Mouse (Mus musculus): ENCODE data around the gene Trex1. TPM values are rescaled to one million over a fixed set of nuclear protein-coding genes. Genes with fewer than 3 reads are reported as not detected.

Trex1 gene
- polyA plus RNA-seq, 1 experiment from 2014 or later: 9.2 TPM

DNA sequence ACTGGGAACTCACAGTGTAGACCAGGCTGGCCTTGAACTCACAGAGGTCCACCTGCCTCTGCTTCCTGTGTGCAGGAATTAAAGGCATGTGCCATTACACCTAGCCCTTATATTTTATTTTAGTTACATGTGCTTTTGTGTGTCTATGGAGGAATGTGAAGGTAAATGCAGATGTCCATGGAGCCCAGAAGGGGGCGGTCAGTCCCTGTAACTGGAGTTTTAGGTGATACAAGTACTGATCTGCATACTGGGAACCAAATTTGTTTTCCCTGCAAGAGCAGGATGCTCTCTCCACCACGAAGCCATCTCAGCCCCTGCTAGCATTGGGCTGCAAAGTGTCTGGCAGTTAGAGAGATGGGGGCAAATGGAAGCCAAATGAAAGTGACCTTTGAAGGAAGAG, 25.4 kb upstream of the Trex1 start:
- Histone ChIP-seq H3K4me3 (no peak overlapping the region), H3K36me3 (peaks cover 5% of the 10 kb centered on the region; the same call in 1 of the 2 replicates), H3K4me1 (replicated peaks) (peaks cover 27% of the 10 kb centered on the region), H3K4me2 (no peak overlapping the region), H3K9ac (no peak overlapping the region), H3K27ac (no peak overlapping the region), H3K27me3 (no peaks in the 10 kb centered on the region), H3K9me3 (replicated peaks) (no peaks in the 10 kb centered on the region)
- no peak for ATAC-seq (replicated peaks; ENCODE audit: insufficient number of reproducible peaks, insufficient read depth, low FRiP score, low read depth)
- 16% methylated on average over 2 of the region's 2 CpGs for WGBS

DNA sequence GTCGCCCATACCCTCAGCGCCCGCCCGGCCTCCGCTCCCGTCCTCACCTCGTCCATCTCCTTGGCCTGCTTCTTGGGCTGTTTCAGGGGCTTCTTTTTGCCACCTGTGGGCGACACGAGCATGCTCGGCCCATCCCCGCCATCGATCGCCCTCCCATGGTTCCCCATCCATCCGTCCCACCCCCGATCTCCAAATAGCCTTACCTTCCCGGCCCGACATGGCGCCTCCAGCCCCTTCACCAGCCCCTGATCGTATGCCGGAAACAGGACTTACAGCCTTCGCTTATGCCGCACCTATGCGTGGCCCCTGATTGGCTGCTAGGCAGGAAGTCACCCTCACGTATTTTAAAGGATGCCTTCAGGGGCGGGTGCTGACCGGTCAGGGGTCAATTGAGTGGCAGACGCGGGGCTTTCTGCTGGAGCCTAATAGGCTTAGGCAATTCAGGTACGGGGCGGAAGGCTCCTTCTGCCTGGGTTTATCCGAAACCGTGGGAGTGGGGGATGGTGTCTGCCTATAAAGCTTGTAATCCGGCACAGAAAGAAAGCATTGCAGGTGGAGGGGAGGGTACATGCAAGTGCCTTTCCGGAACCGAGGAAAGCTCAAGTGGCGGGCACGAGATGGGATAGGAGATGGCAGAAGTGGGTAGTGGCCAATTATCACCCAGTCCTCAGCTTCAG, 22.7 kb upstream of the Trex1 start, which contains the start of the genes Ccdc51 and Tma7:
Ccdc51 (plus strand) TSS at position 370 of the 677 bp plus-strand sequence.
Tma7 (minus strand) TSS at position 464 of the 677 bp plus-strand sequence.
- Histone ChIP-seq H3K4me1 (replicated peaks) (peaks cover 18% of the 10 kb centered on the region), H3K4me2 (peak within 1 kb of the TSS; percentile 75), H3K27me3 (no peaks in the 10 kb centered on the region), H3K4me3 (peak within 1 kb of the TSS; percentile 94), H3K27ac (peak within 1 kb of the TSS; percentile 83), H3K9ac (peak within 1 kb of the TSS; percentile 87), H3K9me3 (replicated peaks) (no peaks in the 10 kb centered on the region), H3K36me3 (peaks cover 17% of the 10 kb centered on the region)
- WGBS: under 1% methylated on average over 37 of the region's 37 CpGs
- ATAC-seq (replicated peaks; ENCODE audit: insufficient number of reproducible peaks, insufficient read depth, low FRiP score, low read depth): peak; percentile 95

DNA sequence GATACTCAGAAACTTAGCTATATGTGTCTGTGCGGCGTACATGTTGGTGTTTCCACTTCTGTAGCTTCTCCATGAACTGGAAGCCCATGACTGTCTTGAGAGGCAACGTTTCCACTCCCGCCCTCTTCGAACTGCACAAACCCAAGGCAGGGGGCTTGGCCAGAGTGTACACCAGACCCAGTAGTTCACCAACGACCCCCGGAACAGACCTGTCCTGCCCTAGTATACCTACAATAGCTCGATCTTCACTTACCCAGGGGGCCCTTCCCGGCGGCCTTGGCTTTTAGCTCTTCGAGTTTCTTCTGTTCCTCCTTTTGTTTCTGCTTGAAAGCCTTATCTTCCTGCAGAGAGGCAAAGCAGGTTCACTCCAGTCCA, 22.2 kb upstream of the Trex1 start:
- no peak for ATAC-seq (replicated peaks; ENCODE audit: insufficient number of reproducible peaks, insufficient read depth, low FRiP score, low read depth)
- 4% methylated on average over 11 of the region's 11 CpGs for WGBS

GRCm38 (mm10) chr9:109080516-109080915, 21.0 kb upstream of the Trex1 start:
- no peak overlapping the region for H3K4me2 ChIP-seq
- peaks cover 17% of the 10 kb centered on the region for H3K4me1 ChIP-seq (replicated peaks)
- H3K4me3 ChIP-seq: no peak overlapping the region
- ATAC-seq (replicated peaks; ENCODE audit: insufficient number of reproducible peaks, insufficient read depth, low FRiP score, low read depth): no peak
- no peak overlapping the region for H3K27ac ChIP-seq
- peaks cover 17% of the 10 kb centered on the region for H3K36me3 ChIP-seq
- 83% methylated on average over 3 of the region's 3 CpGs for WGBS
- H3K9ac ChIP-seq: no peak overlapping the region
- no peaks in the 10 kb centered on the region for H3K27me3 ChIP-seq
- no peaks in the 10 kb centered on the region for H3K9me3 ChIP-seq (replicated peaks)

More for the DNA sequence above, 22.2 kb upstream of the Trex1 start:
- H3K9ac ChIP-seq: peak overlapping the region; percentile 87
- H3K27me3 ChIP-seq: no peaks in the 10 kb centered on the region
- no peaks in the 10 kb centered on the region for H3K9me3 ChIP-seq (replicated peaks)
- H3K4me2 ChIP-seq: peak overlapping the region; percentile 75
- H3K36me3 ChIP-seq: peaks cover 17% of the 10 kb centered on the region
- peaks cover 17% of the 10 kb centered on the region for H3K4me1 ChIP-seq (replicated peaks)
- peak overlapping the region; percentile 83 for H3K27ac ChIP-seq
- H3K4me3 ChIP-seq: peak overlapping the region; percentile 94

DNA sequence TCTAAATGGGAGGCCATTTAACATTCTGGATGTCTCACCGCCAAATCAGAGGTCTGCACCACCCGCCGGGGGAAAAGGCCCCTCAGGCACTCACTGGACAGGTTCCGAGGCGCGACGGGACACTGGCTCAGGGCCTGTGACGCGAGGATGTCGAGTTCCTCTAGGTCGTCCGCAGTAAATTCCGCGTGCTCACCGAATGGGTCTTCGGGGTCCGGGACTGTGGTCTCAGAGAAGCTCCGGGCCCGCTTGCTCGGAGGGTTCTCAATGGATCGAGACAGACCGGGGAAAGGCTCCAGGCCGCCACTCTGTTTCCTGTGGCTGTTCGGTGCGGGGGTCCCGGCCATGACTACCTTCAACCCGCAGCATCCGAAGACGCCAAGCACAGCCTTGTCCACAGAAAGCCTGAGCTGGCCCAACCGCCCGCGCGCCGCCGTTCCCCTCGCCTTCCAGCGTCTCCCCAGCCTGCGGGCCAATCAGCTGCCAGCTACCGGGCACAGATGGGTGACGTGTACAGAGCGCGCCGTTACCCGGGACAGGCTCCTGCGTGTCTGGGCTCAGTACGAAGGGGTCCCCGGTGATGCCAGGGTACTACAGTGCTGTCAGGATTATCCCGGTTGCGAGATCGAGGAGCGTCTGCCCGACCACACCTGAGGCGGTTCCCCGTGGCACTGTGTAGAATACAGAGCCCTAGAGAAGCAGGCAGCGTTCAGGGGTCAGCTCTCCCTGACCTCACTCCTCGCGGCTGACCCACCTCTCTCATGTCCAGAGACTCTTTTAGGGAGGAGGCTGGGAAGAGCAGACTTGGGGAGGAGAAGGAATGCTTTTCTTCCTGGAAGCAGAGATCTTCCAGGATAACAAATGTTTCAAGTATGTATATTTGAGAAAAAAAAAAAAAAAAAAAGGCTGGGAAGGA, 14.4 kb upstream of the Trex1 start, which contains the start of gene Atrip:
Atrip (minus strand) TSS at position 464 of the 913 bp plus-strand sequence.
- H3K4me2 ChIP-seq: peak within 1 kb of the TSS; percentile 91
- H3K27me3 ChIP-seq: no peaks in the 10 kb centered on the region
- peak within 1 kb of the TSS; percentile 69 for H3K27ac ChIP-seq
- H3K4me1 ChIP-seq (replicated peaks): peaks cover 17% of the 10 kb centered on the region
- peak; percentile 96 for ATAC-seq (replicated peaks; ENCODE audit: insufficient number of reproducible peaks, insufficient read depth, low FRiP score, low read depth)
- under 1% methylated on average over 57 of the region's 57 CpGs for WGBS
- H3K9me3 ChIP-seq (replicated peaks): no peaks in the 10 kb centered on the region
- H3K36me3 ChIP-seq: peaks cover 37% of the 10 kb centered on the region
- peak within 1 kb of the TSS; percentile 74 for H3K4me3 ChIP-seq
- H3K9ac ChIP-seq: peak within 1 kb of the TSS; percentile 84

- Histone ChIP-seq H3K36me3 (peaks cover 75% of the 10 kb centered on the region), H3K27me3 (no peaks in the 10 kb centered on the region), H3K9ac (no peak overlapping the region), H3K4me1 (replicated peaks) (peaks cover 7% of the 10 kb centered on the region), H3K4me2 (no peak overlapping the region), H3K9me3 (replicated peaks) (no peaks in the 10 kb centered on the region), H3K27ac (no peak overlapping the region), H3K4me3 (no peak overlapping the region)
- 93% methylated on average over 3 of the region's 3 CpGs for WGBS
- ATAC-seq (replicated peaks; ENCODE audit: insufficient number of reproducible peaks, insufficient read depth, low FRiP score, low read depth): no peak
These were observed 8.7 kb upstream of the Trex1 start for GRCm38 (mm10) chr9:109068095-109068735.

- H3K27ac ChIP-seq: no peak overlapping the region
- peaks cover 36% of the 10 kb centered on the region for H3K36me3 ChIP-seq
- H3K9me3 ChIP-seq (replicated peaks): no peaks in the 10 kb centered on the region
- H3K4me2 ChIP-seq: no peak overlapping the region
- 88% methylated on average over 5 of the region's 5 CpGs for WGBS
- no peak for ATAC-seq (replicated peaks; ENCODE audit: insufficient number of reproducible peaks, insufficient read depth, low FRiP score, low read depth)
- H3K4me3 ChIP-seq: no peak overlapping the region
- H3K9ac ChIP-seq: no peak overlapping the region
- no peaks in the 10 kb centered on the region for H3K27me3 ChIP-seq
- H3K4me1 ChIP-seq (replicated peaks): peaks cover 22% of the 10 kb centered on the region
These were observed 1.4 kb upstream of the Trex1 start for GRCm38 (mm10) chr9:109060898-109061295.

DNA sequence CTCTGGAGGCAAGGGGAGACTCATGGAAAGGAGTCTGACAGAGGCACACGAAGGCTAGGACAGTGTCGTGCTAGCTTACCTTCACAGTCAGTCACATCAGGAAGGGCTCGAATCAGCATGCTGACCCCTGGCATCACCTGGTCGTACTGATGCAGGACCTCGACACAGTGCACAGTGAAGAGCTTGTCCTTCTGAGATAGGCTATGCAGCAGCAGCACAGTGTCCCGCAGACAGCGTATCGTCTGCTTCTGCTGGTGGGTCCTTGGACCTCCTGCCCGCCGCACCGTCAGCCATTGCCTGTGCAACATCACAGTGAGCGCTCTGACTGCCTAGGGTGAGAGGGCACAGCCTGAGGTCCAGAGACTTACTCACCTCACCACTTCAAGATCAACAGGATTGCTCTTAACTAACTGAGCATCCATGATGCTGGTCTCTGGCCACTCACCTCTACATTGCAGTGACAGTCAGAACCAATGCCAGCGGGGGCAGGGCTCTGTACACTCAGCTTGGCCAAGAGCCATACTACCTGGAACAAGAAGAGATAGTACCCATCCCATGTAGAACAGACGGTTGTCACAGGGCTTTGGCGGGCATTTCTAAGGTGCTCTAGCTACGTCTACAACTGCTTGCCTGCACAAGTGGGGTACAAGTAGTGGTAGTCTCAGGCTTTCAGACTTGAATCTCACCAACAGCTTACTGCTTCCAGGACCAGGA, 807 bp upstream of the Trex1 start:
- Histone ChIP-seq H3K27me3 (no peaks in the 10 kb centered on the region), H3K9ac (no peak overlapping the region), H3K27ac (peak overlapping the region; percentile 92; the same call in 1 of the 2 replicates), H3K4me1 (replicated peaks) (peaks cover 25% of the 10 kb centered on the region), H3K4me2 (no peak overlapping the region), H3K4me3 (no peak overlapping the region), H3K9me3 (replicated peaks) (no peaks in the 10 kb centered on the region), H3K36me3 (peaks cover 31% of the 10 kb centered on the region)
- ATAC-seq (replicated peaks; ENCODE audit: insufficient number of reproducible peaks, insufficient read depth, low FRiP score, low read depth): no peak
- 87% methylated on average over 16 of the region's 16 CpGs for WGBS

DNA sequence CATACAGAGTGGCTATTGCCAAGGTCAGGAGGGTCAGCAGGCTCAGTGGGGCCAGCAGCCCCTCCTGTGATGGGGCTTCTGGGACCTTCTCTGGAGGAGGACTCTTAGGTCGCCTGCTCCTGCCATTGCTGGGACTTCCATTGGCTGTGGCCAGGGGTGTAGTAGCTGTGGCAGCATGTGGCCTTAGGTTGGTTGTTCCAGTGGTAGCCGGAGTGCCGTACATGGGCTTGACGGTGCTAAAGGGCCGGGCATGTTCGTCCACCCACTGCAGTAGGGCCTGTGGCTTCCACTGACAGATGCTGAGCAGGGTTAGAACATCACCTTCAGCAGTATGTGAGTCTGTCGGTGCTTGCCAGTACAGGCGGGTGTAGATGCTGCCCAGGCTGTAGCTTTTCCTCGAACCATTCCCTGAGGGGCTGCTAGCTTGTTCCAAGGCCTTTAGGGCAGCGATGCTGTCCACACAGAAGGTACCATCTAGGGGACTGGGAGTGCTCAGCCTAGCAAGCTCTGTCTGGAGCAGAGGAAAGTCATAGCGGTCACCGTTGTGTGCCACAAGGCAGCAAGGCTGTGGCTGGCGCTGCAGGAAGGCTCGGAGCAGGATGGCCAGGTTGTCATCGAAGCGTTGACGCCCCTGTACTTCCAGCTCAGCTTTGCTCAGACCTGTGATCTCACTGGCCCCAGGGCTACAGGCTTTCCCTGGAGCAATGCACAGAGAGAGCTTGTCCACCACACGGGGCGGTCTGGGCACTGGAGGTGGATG, 1.3 kb downstream of the Trex1 start:
- no peak for ATAC-seq (replicated peaks; ENCODE audit: insufficient number of reproducible peaks, insufficient read depth, low FRiP score, low read depth)
- Histone ChIP-seq H3K4me3 (peak overlapping the region; percentile 50), H3K4me2 (peak overlapping the region; percentile 69; the same call in 1 of the 2 replicates), H3K27ac (peak overlapping the region; percentile 92), H3K4me1 (replicated peaks) (peaks cover 36% of the 10 kb centered on the region), H3K9ac (peak overlapping the region; percentile 56; the same call in 1 of the 2 replicates), H3K27me3 (no peaks in the 10 kb centered on the region), H3K9me3 (replicated peaks) (no peaks in the 10 kb centered on the region), H3K36me3 (peaks cover 16% of the 10 kb centered on the region)
- WGBS: 89% methylated on average over 19 of the region's 19 CpGs

- no peak for ATAC-seq (replicated peaks; ENCODE audit: insufficient number of reproducible peaks, insufficient read depth, low FRiP score, low read depth)
- Histone ChIP-seq H3K4me2 (0 out of 2 replicates have a peak overlapping the region, but pooled peaks have one; percentile 69), H3K4me3 (no peak overlapping the region), H3K27ac (peak overlapping the region; percentile 22; the same call in 1 of the 2 replicates), H3K27me3 (no peaks in the 10 kb centered on the region), H3K9ac (no peak overlapping the region), H3K4me1 (replicated peaks) (peaks cover 36% of the 10 kb centered on the region), H3K9me3 (replicated peaks) (no peaks in the 10 kb centered on the region), H3K36me3 (peaks cover 16% of the 10 kb centered on the region)
- 87% methylated on average over 5 of the region's 5 CpGs for WGBS
These were observed 2.0 kb downstream of the Trex1 start for GRCm38 (mm10) chr9:109057543-109057942.
